Mouse (Mus musculus) hindbrain, embryonic 13.5 days (tissue): ENCODE measurements at regions not wholly inside any gene's neighbourhood (a gene's known extent, or its start where the extent isn't known, plus 50 kb on each side); places are given as distances from the start of the nearest gene placed in this dataset.
A peak's percentile ranks its signal among the peaks of the same experiment; 100 is the strongest.
"Not testable (repeated sequence)": the region's sequence is repeated elsewhere in the genome, so short reads cannot be mapped to it uniquely, and the experiment has no call there.

Experiments
- ATAC-seq: fragments of 200-750 bp; cut with Nextera tagmentation; 2 replicates; pipeline ENCODE4 v1.8.0; 2017; ENCODE audit warnings: moderate TSS enrichment; ENCODE audit not compliant: low FRiP score
- H3K27ac ChIP-seq: fragments of 300-500 bp; sonication (generic); 2 replicates; pipeline ENCODE4 v1.5.1; 2015; ENCODE audit warnings: inconsistent platforms, mild to moderate bottlenecking, moderate library complexity
- H3K27me3 ChIP-seq: fragments of 300-500 bp; sonication (generic); 2 replicates; pipeline ENCODE4 v1.6.1; 2015; ENCODE audit warnings: mild to moderate bottlenecking, inconsistent platforms
- H3K36me3 ChIP-seq: fragments of 300-500 bp; sonication (generic); 2 replicates; pipeline ENCODE4 v1.6.1; 2015; ENCODE audit warnings: mild to moderate bottlenecking, inconsistent platforms
- H3K4me1 ChIP-seq: fragments of 300-500 bp; sonication (generic); replicated peaks from 2 replicates; pipeline ENCODE4 v1.6.1; 2015; ENCODE audit warnings: inconsistent platforms
- H3K4me2 ChIP-seq: fragments of 300-500 bp; sonication (generic); 2 replicates; pipeline ENCODE4 v1.6.1; 2015; ENCODE audit warnings: inconsistent platforms, mild to moderate bottlenecking, moderate library complexity
- H3K4me3 ChIP-seq: fragments of 300-500 bp; sonication (generic); 2 replicates; pipeline ENCODE4 v1.5.1; 2015; ENCODE audit warnings: mild to moderate bottlenecking, inconsistent platforms
- H3K9ac ChIP-seq: fragments of 300-500 bp; sonication (generic); 2 replicates; pipeline ENCODE4 v1.6.1; 2015; ENCODE audit warnings: mild to moderate bottlenecking, inconsistent platforms
- H3K9me3 ChIP-seq: fragments of 300-500 bp; sonication (generic); 2 replicates; pipeline ENCODE4 v1.6.1; 2016; ENCODE audit warnings: inconsistent platforms
- WGBS: fragments of 180-500 bp; shearing (Covaris S2); methylation state at CpG from one replicate; pipeline ENCODE4 v1.1.7; 2015; 5-methylcytosine and 5-hydroxymethylcytosine counted together

GRCm38 (mm10) chr14:33691690-33692089 lies 102.7 kb downstream of the Ptpn20 start:
- Histone ChIP-seq H3K9ac (no peak overlapping the region), H3K27ac (no peak overlapping the region), H3K36me3 (no peaks in the 10 kb centered on the region), H3K27me3 (peaks cover 18% of the 10 kb centered on the region; the same call in 1 of the 2 replicates), H3K9me3 (no peaks in the 10 kb centered on the region), H3K4me2 (no peak overlapping the region), H3K4me3 (no peak overlapping the region), H3K4me1 (0 out of 2 replicates have a peak, but pooled peaks cover 11% of the 10 kb centered on the region)
- WGBS, result 34% methylated on average over 2 of the region's 2 CpGs
- ATAC-seq, result peak; percentile 44; the same call in 1 of the 2 replicates

DNA sequence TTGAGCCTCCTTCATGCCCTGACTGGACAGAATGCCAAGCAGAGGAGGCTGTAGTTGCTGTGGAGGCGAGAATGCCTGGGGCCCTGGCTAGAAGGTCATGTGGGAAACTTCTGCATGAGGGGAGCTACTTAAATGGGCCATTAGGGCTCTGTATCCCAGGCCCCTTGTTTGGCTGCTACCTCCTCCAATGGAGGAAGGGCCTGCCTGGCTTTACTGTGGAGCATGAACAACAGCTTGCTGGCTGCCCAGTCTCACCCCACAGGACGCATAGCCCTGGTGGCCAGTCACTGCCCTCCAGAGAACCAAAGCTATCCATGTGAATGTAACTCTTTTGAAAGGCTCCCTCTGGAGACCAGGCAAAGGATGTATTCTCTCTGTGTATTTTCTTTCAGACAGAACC lies 105.2 kb downstream of the Ptpn20 start:
- Histone ChIP-seq H3K4me3 (no peak overlapping the region), H3K4me1 (0 out of 2 replicates have a peak, but pooled peaks cover 10% of the 10 kb centered on the region), H3K4me2 (no peak overlapping the region), H3K9ac (no peak overlapping the region), H3K27me3 (peaks cover 24% of the 10 kb centered on the region; the same call in 1 of the 2 replicates), H3K9me3 (no peaks in the 10 kb centered on the region), H3K36me3 (no peaks in the 10 kb centered on the region), H3K27ac (no peak overlapping the region)
- WGBS, result 44% methylated on average over 2 of the region's 2 CpGs
- no peak for ATAC-seq

GRCm38 (mm10) chr14:33695362-33695982 lies 106.5 kb downstream of the Ptpn20 start:
- no peaks in the 10 kb centered on the region for H3K9me3 ChIP-seq
- 0 out of 2 replicates have a peak, but pooled peaks have one; percentile 30 for ATAC-seq
- no peak overlapping the region for H3K9ac ChIP-seq
- 0 out of 2 replicates have a peak, but pooled peaks cover 8% of the 10 kb centered on the region for H3K4me1 ChIP-seq
- WGBS, result 23% methylated on average over 8 of the region's 8 CpGs
- peaks cover 22% of the 10 kb centered on the region; the same call in 1 of the 2 replicates for H3K27me3 ChIP-seq
- H3K4me2 ChIP-seq, result no peak overlapping the region
- H3K27ac ChIP-seq, result no peak overlapping the region
- no peak overlapping the region for H3K4me3 ChIP-seq
- no peaks in the 10 kb centered on the region for H3K36me3 ChIP-seq

GRCm38 (mm10) chr14:33696817-33697216 lies 107.8 kb downstream of the Ptpn20 start:
- Histone ChIP-seq H3K9me3 (no peaks in the 10 kb centered on the region), H3K4me1 (0 out of 2 replicates have a peak, but pooled peaks cover 3% of the 10 kb centered on the region), H3K4me2 (no peak overlapping the region), H3K27ac (no peak overlapping the region), H3K36me3 (no peaks in the 10 kb centered on the region), H3K4me3 (no peak overlapping the region), H3K9ac (no peak overlapping the region), H3K27me3 (0 out of 2 replicates have a peak, but pooled peaks cover 18% of the 10 kb centered on the region)
- 80% methylated on average over 3 of the region's 3 CpGs for WGBS
- ATAC-seq, result no peak

DNA sequence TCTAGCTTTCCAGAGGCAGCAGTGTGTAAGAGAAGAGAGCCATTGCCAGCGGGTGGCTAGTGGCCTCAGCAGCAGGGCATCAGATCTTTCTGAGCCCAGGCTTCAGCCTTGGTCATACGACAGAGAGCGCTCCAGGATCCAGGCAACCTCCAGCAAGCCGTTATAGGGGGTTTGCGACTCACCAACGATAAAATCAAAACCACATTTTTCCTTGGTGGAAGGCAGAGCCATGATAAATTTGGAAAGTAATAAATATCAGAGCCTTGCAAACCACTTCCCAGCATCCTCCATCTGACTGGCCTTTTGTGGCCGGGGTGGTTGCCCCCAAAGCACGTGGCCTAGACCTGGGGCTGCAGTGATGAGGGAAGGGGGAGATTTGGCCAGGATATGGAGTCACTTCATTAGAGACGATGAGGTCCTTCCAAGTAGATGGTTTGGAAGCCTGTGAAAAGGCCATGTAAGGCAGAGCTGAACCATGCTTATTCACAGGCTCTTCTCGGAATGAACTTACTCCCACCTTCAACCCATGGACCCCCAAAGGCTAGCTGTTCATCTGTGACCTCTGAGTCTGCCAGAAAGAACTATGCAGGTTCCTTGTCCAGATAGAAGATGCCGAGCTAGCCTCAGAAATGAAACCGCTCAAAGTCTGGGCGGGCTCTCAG lies 110.9 kb downstream of the Ptpn20 start:
- Histone ChIP-seq H3K27me3 (0 out of 2 replicates have a peak, but pooled peaks cover 10% of the 10 kb centered on the region), H3K4me1 (no peaks in the 10 kb centered on the region), H3K4me3 (no peak overlapping the region), H3K9me3 (no peaks in the 10 kb centered on the region), H3K27ac (no peak overlapping the region), H3K4me2 (no peak overlapping the region), H3K36me3 (no peaks in the 10 kb centered on the region), H3K9ac (no peak overlapping the region)
- ATAC-seq, result no peak
- WGBS, result 88% methylated on average over 13 of the region's 13 CpGs

DNA sequence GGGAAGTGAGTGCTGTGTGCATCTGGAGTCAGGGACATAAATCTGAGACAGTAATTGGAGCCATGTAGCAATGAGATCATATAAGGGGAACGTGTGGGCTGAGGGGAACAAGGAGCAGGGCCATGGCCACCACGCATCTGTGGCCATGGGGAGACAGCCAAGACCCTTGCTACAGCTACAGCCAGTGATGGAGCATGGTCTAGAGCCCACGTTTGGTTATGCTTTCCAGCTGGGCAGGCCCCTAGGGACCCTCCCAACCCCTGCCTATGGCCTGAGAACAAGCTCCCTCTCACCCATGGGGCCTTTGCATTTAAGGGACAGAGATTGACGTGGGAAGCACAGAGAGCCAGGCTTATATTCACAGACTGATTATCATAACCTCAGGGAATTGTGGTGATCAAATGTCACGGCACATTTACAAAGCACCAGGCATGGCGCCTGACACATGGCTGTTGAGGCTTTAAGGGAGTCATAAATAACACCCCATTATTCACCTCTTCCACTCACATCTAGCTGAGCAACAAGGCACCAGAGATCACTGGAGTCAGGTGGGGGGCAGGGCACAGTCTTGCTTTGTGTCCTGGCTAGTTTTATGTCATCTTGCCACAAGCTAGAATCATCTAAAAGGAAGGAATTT lies 118.8 kb downstream of the Ptpn20 start:
- Histone ChIP-seq H3K4me2 (no peak overlapping the region), H3K36me3 (no peaks in the 10 kb centered on the region), H3K27me3 (no peaks in the 10 kb centered on the region), H3K9ac (no peak overlapping the region), H3K4me1 (peaks cover 8% of the 10 kb centered on the region), H3K4me3 (no peak overlapping the region), H3K27ac (no peak overlapping the region), H3K9me3 (no peaks in the 10 kb centered on the region)
- ATAC-seq, result peak; percentile 63
- WGBS, result 28% methylated on average over 6 of the region's 6 CpGs

- Histone ChIP-seq H3K27ac (no peak overlapping the region), H3K4me2 (no peak overlapping the region), H3K27me3 (no peaks in the 10 kb centered on the region), H3K4me1 (peaks cover 8% of the 10 kb centered on the region), H3K36me3 (no peaks in the 10 kb centered on the region), H3K9ac (no peak overlapping the region), H3K9me3 (no peaks in the 10 kb centered on the region), H3K4me3 (no peak overlapping the region)
- ATAC-seq, result no peak
- 87% methylated on average over 4 of the region's 4 CpGs for WGBS
These were observed 119.3 kb downstream of the Ptpn20 start for GRCm38 (mm10) chr14:33708298-33708665.

- Histone ChIP-seq H3K4me2 (no peak overlapping the region), H3K9me3 (no peaks in the 10 kb centered on the region), H3K4me3 (no peak overlapping the region), H3K36me3 (no peaks in the 10 kb centered on the region), H3K27ac (no peak overlapping the region), H3K27me3 (no peaks in the 10 kb centered on the region), H3K9ac (no peak overlapping the region), H3K4me1 (peaks cover 7% of the 10 kb centered on the region)
- no peak for ATAC-seq
- 97% methylated on average over 1 of the region's 1 CpGs for WGBS
These were observed 123.5 kb downstream of the Ptpn20 start for GRCm38 (mm10) chr14:33712458-33712857.

- no peak for ATAC-seq
- Histone ChIP-seq H3K4me3 (no peak overlapping the region), H3K9me3 (no peaks in the 10 kb centered on the region), H3K36me3 (no peaks in the 10 kb centered on the region), H3K27me3 (no peaks in the 10 kb centered on the region), H3K27ac (no peak overlapping the region), H3K4me2 (no peak overlapping the region), H3K9ac (no peak overlapping the region), H3K4me1 (no peaks in the 10 kb centered on the region)
- WGBS, result 83% methylated on average over 6 of the region's 6 CpGs
These were observed 130.6 kb downstream of the Ptpn20 start for GRCm38 (mm10) chr14:33719651-33720050.

GRCm38 (mm10) chr14:33722379-33723145 lies 133.6 kb downstream of the Ptpn20 start:
- not testable (repeated sequence) for H3K9me3 ChIP-seq, H3K36me3 ChIP-seq, H3K27ac ChIP-seq, H3K4me3 ChIP-seq, H3K27me3 ChIP-seq, H3K9ac ChIP-seq, ATAC-seq, H3K4me1 ChIP-seq, H3K4me2 ChIP-seq
- WGBS, result 80% methylated on average over 5 of the region's 5 CpGs

DNA sequence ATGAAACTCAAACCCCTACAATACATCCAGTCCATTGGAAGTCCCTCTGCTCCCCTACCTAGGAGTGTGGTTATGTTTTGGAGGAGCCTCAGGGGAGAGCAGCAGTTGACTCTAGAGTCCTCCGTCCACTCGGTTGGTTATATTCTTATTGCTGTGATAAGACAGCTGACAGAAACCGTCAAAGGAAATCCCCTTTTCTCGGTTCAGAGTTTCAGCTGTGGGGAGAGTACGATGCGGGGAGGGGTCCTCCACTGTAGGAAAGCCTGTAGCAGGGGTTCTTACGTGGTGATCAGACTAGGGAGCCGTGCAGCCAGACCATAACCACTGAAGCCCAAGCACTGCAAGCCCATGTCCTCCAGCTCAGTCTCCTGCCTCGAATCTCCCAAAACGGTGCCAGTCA lies 137.5 kb downstream of the Ptpn20 start:
- Histone ChIP-seq H3K27ac (no peak overlapping the region), H3K36me3 (no peaks in the 10 kb centered on the region), H3K4me1 (peaks cover 7% of the 10 kb centered on the region; the same call in 1 of the 2 replicates), H3K27me3 (0 out of 2 replicates have a peak, but pooled peaks cover 3% of the 10 kb centered on the region), H3K4me2 (no peak overlapping the region), H3K9ac (no peak overlapping the region), H3K9me3 (no peaks in the 10 kb centered on the region), H3K4me3 (no peak overlapping the region)
- 92% methylated on average over 10 of the region's 10 CpGs for WGBS
- ATAC-seq, result no peak
